In the genomic region with DNA sequence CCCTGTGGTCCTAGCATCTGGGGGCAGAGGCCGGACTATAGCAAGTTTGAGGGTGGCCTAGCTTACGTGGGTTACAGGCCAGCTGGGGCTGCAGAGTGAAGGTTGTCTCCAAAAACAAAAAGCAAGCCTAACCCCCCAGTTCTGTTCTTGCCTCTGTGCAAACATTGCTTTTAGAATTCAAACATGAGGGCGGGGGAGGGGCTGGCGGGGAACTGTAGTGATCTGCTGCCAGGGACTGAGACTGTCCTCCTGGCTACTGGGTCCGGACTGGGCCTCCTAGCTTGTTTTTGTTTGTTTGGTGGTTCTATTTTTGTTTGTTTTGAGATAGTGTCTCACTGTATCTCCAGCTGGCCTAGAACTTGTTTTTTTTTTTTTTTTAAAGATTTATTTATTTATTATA, we compare ENCODE assay signal across 11 mouse cellular contexts. TPM values are rescaled to one million over a fixed set of nuclear protein-coding genes. Genes with fewer than 3 reads are reported as not detected.
DNase-seq lines count a peak whose midpoint lies in the region; ATAC-seq and TF ChIP-seq lines count a peak whose summit lies in the region.
"Had no signal": no experiment of that assay in that cellular context is flagged by ENCODE, and none has a peak within 500 bp of the region (broad histone marks: within the 10 kb centered on the region; RNA-seq: fewer than 3 reads in every experiment).

No protein-coding gene starts in this region.

- WGBS in heart, embryonic 13.5 days = 79% methylated on average over 5 of the region's 5 CpGs
- 89% methylated on average over 5 of the region's 5 CpGs for WGBS in heart, embryonic 10.5 days
- WGBS in lung, embryonic 15.5 days = 64% methylated on average over 5 of the region's 5 CpGs
- 80% methylated on average over 5 of the region's 5 CpGs for WGBS in hindbrain, embryonic 13.5 days
- 69% methylated on average over 5 of the region's 5 CpGs for WGBS in liver, postnatal 0 days (ENCODE audit: insufficient replicate concordance)

- no peak for DNase-seq in heart, embryonic 10.5 days (ENCODE audit: low spot score)
- DNase-seq in lung, postnatal 14 days = no peak
- DNase-seq in liver, postnatal 0 days = peak; percentile 63
- no peak for DNase-seq in urinary bladder, postnatal 14 days (ENCODE audit: low spot score)
- no peak for DNase-seq in c-Kit-positive CD71-positive TER-119-positive erythroid progenitor cells, embryonic 14.5 days (ENCODE audit: low spot score)

- no peak overlapping the region for H3K4me3 ChIP-seq in heart, embryonic 13.5 days
- H3K4me3 ChIP-seq in heart, embryonic 10.5 days = no peak overlapping the region
- H3K4me3 ChIP-seq in lung, embryonic 15.5 days = no peak overlapping the region
- no peak overlapping the region for H3K4me3 ChIP-seq in hindbrain, embryonic 13.5 days
- no peak overlapping the region for H3K4me3 ChIP-seq in liver, postnatal 0 days (ENCODE audit: low read depth, low read length)
- H3K4me3 ChIP-seq: erythroblast, embryonic 14.5 days had no signal

- H3K9ac ChIP-seq in heart, embryonic 13.5 days = peak overlapping the region; percentile 33; the same call in 1 of the 2 replicates
- no peak overlapping the region for H3K9ac ChIP-seq in lung, embryonic 15.5 days
- H3K9ac ChIP-seq in hindbrain, embryonic 13.5 days = no peak overlapping the region
- no peak overlapping the region for H3K9ac ChIP-seq in liver, postnatal 0 days (replicated peaks)

- ATAC-seq in heart, embryonic 13.5 days (ENCODE audit: extremely low read depth, insufficient number of reproducible peaks, low FRiP score, low TSS enrichment) = no peak
- ATAC-seq in lung, embryonic 15.5 days (ENCODE audit: borderline replicate concordance, extremely low read depth, low FRiP score, low TSS enrichment) = no peak
- no peak for ATAC-seq in hindbrain, embryonic 13.5 days (ENCODE audit: low FRiP score)
- ATAC-seq in liver, postnatal 0 days = peak; percentile 50

- peaks cover 23% of the 10 kb centered on the region for H3K4me1 ChIP-seq in heart, embryonic 13.5 days
- peaks cover 32% of the 10 kb centered on the region for H3K4me1 ChIP-seq in heart, embryonic 10.5 days
- H3K4me1 ChIP-seq in lung, embryonic 15.5 days = peaks cover 35% of the 10 kb centered on the region
- H3K4me1 ChIP-seq in hindbrain, embryonic 13.5 days (replicated peaks) = peaks cover 22% of the 10 kb centered on the region
- peaks cover 10% of the 10 kb centered on the region; the same call in 1 of the 2 replicates for H3K4me1 ChIP-seq in liver, postnatal 0 days (ENCODE audit: insufficient read depth)

- no peaks in the 10 kb centered on the region for H3K27me3 ChIP-seq in heart, embryonic 13.5 days (replicated peaks)
- no peaks in the 10 kb centered on the region for H3K27me3 ChIP-seq in heart, embryonic 10.5 days (ENCODE audit: insufficient read depth, poor library complexity, severe bottlenecking)
- no peaks in the 10 kb centered on the region for H3K27me3 ChIP-seq in lung, embryonic 15.5 days
- no peaks in the 10 kb centered on the region for H3K27me3 ChIP-seq in hindbrain, embryonic 13.5 days
- H3K27me3 ChIP-seq in liver, postnatal 0 days (ENCODE audit: insufficient read depth, low read length) = no peaks in the 10 kb centered on the region

- TF ChIP-seq CTCF in liver, postnatal 0 days (IDR thresholded peaks at IDR 0.05; ENCODE audit: low read depth) = no peak

- peak overlapping the region; percentile 21; the same call in 1 of the 2 replicates for H3K27ac ChIP-seq in heart, embryonic 13.5 days (replicated peaks)
- no peak overlapping the region for H3K27ac ChIP-seq in heart, embryonic 10.5 days
- H3K27ac ChIP-seq in lung, embryonic 15.5 days = peak overlapping the region; percentile 26
- peak overlapping the region; percentile 65 for H3K27ac ChIP-seq in hindbrain, embryonic 13.5 days
- no peak overlapping the region for H3K27ac ChIP-seq in liver, postnatal 0 days (ENCODE audit: low read depth)
- H3K27ac ChIP-seq: macrophage had no signal

- no peaks in the 10 kb centered on the region for H3K9me3 ChIP-seq in heart, embryonic 13.5 days
- no peaks in the 10 kb centered on the region for H3K9me3 ChIP-seq in heart, embryonic 10.5 days
- H3K9me3 ChIP-seq in lung, embryonic 15.5 days = no peaks in the 10 kb centered on the region
- no peaks in the 10 kb centered on the region for H3K9me3 ChIP-seq in hindbrain, embryonic 13.5 days
- no peaks in the 10 kb centered on the region for H3K9me3 ChIP-seq in liver, postnatal 0 days (ENCODE audit: low read length)

- no peak for TF ChIP-seq EP300 in liver, postnatal 0 days (IDR thresholded peaks at IDR 0.05; ENCODE audit: low read depth)

- H3K4me2 ChIP-seq in heart, embryonic 13.5 days = no peak overlapping the region
- no peak overlapping the region for H3K4me2 ChIP-seq in lung, embryonic 15.5 days
- 0 out of 2 replicates have a peak overlapping the region, but pooled peaks have one; percentile 1 for H3K4me2 ChIP-seq in hindbrain, embryonic 13.5 days
- no peak overlapping the region for H3K4me2 ChIP-seq in liver, postnatal 0 days (ENCODE audit: low read depth, low read length)

- H3K36me3 ChIP-seq in heart, embryonic 13.5 days = peaks cover 97% of the 10 kb centered on the region
- H3K36me3 ChIP-seq in heart, embryonic 10.5 days = peaks cover 97% of the 10 kb centered on the region
- peaks cover 89% of the 10 kb centered on the region for H3K36me3 ChIP-seq in lung, embryonic 15.5 days
- peaks cover 93% of the 10 kb centered on the region for H3K36me3 ChIP-seq in hindbrain, embryonic 13.5 days
- peaks cover 91% of the 10 kb centered on the region for H3K36me3 ChIP-seq in liver, postnatal 0 days (replicated peaks; ENCODE audit: insufficient read depth, low read length)

RNA-seq across cellular contexts. Expression of a gene that starts 14.2 kb away (rescaled TPM):
- polyA plus RNA-seq in heart, embryonic 13.5 days (2015; fragmentation: Nextera tagmentation; extraction: Ambion mirVana) = 9.8 and 10.7 TPM in 2 replicates
- polyA plus RNA-seq in heart, embryonic 10.5 days (2016; fragmentation: Nextera tagmentation; extraction: Ambion mirVana) = 18.0 and 29.0 TPM in 2 replicates
- 58.0 and 58.8 TPM in 2 replicates for polyA plus RNA-seq in lung, embryonic 15.5 days (2015; fragmentation: Nextera tagmentation; extraction: Ambion mirVana)
- polyA plus RNA-seq in hindbrain, embryonic 13.5 days (2015; fragmentation: Nextera tagmentation; extraction: Ambion mirVana) = 13.8 and 15.7 TPM in 2 replicates
- 15.1 TPM in 2 replicates for polyA plus RNA-seq in liver, postnatal 0 days (2015; fragmentation: Nextera tagmentation; extraction: Ambion mirVana)

RNA-seq across cellular contexts. Expression of a gene that starts 27.9 kb away (rescaled TPM):
- not detected in 2 replicates for polyA plus RNA-seq in heart, embryonic 13.5 days (2015; fragmentation: Nextera tagmentation; extraction: Ambion mirVana)
- polyA plus RNA-seq in heart, embryonic 10.5 days (2016; fragmentation: Nextera tagmentation; extraction: Ambion mirVana) = not detected in 2 replicates
- polyA plus RNA-seq in lung, embryonic 15.5 days (2015; fragmentation: Nextera tagmentation; extraction: Ambion mirVana) = 0.06 TPM in 1 of 2 replicates, not detected in the other
- polyA plus RNA-seq in hindbrain, embryonic 13.5 days (2015; fragmentation: Nextera tagmentation; extraction: Ambion mirVana) = not detected in 2 replicates
- polyA plus RNA-seq in liver, postnatal 0 days (2015; fragmentation: Nextera tagmentation; extraction: Ambion mirVana) = not detected in 2 replicates
- polyA plus RNA-seq: CD4-positive, CD25-positive, alpha-beta regulatory T cell, adult 4 months; erythroblast, embryonic 14.5 days; macrophage had no signal

RNA-seq across cellular contexts. Expression of a gene that starts 48.8 kb away (rescaled TPM):
- polyA plus RNA-seq in heart, embryonic 13.5 days (2015; fragmentation: Nextera tagmentation; extraction: Ambion mirVana) = 15.3 and 18.2 TPM in 2 replicates
- 13.3 and 14.9 TPM in 2 replicates for polyA plus RNA-seq in heart, embryonic 10.5 days (2016; fragmentation: Nextera tagmentation; extraction: Ambion mirVana)
- polyA plus RNA-seq in lung, embryonic 15.5 days (2015; fragmentation: Nextera tagmentation; extraction: Ambion mirVana) = 14.8 and 16.6 TPM in 2 replicates
- polyA plus RNA-seq in hindbrain, embryonic 13.5 days (2015; fragmentation: Nextera tagmentation; extraction: Ambion mirVana) = 23.2 and 23.8 TPM in 2 replicates
- 6.3 and 7.6 TPM in 2 replicates for polyA plus RNA-seq in liver, postnatal 0 days (2015; fragmentation: Nextera tagmentation; extraction: Ambion mirVana)

RNA-seq across cellular contexts. Expression of a gene that starts 59.5 kb away (rescaled TPM):
- polyA plus RNA-seq in heart, embryonic 13.5 days (2015; fragmentation: Nextera tagmentation; extraction: Ambion mirVana) = 2.1 and 2.4 TPM in 2 replicates
- 1.9 and 2.9 TPM in 2 replicates for polyA plus RNA-seq in heart, embryonic 10.5 days (2016; fragmentation: Nextera tagmentation; extraction: Ambion mirVana)
- 1.8 and 2.1 TPM in 2 replicates for polyA plus RNA-seq in lung, embryonic 15.5 days (2015; fragmentation: Nextera tagmentation; extraction: Ambion mirVana)
- 0.09 and 0.13 TPM in 2 replicates for polyA plus RNA-seq in hindbrain, embryonic 13.5 days (2015; fragmentation: Nextera tagmentation; extraction: Ambion mirVana)
- 3.6 and 4.5 TPM in 2 replicates for polyA plus RNA-seq in liver, postnatal 0 days (2015; fragmentation: Nextera tagmentation; extraction: Ambion mirVana)
- polyA plus RNA-seq: erythroblast, embryonic 14.5 days had no signal

Comparison
In these comparisons a context has a peak if more than half of its experiments do, and no peak if none do; other contexts are left out.
1. H3K27ac ChIP-seq: peak in heart, embryonic 13.5 days (single experiment), lung, embryonic 15.5 days (single experiment) and hindbrain, embryonic 13.5 days (single experiment); none in heart, embryonic 10.5 days (single experiment) and liver, postnatal 0 days (single experiment).